Mouse (Mus musculus) CH12.LX (cell line): Measurements from ENCODE around the gene Nlgn1. TPM values are rescaled to one million over a fixed set of nuclear protein-coding genes. Genes with fewer than 3 reads are reported as not detected.

Experiments used
- DNase-seq: peaks from one replicate; pipeline ENCODE4 v3.0.0-alpha.2; 2013; ENCODE audit errors: extremely low read depth
- H3K27ac ChIP-seq: 2 replicates; pipeline ENCODE4 v1.5.1; 2012; ENCODE audit warnings: low read depth, mild to moderate bottlenecking, control low read depth, moderate library complexity; ENCODE audit not compliant: insufficient read depth
- H3K27me3 ChIP-seq: replicated peaks from 2 replicates; pipeline ENCODE3; 2012; ENCODE audit warnings: inconsistent platforms
- H3K36me3 ChIP-seq, 2 experiments: replicated peaks in 1 of 2; 2 replicates each; pipeline versions ENCODE3 to v1.6.1; 2012; ENCODE audit warnings: inconsistent platforms in 1 of 2, low read length in 1 of 2, mild to moderate bottlenecking in 1 of 2, mixed read lengths in 1 of 2, moderate library complexity in 1 of 2; ENCODE audit not compliant: control insufficient read depth in 1 of 2, insufficient read depth in 1 of 2
- H3K4me1 ChIP-seq, 2 experiments: 2 replicates each; pipeline ENCODE4 v1.6.1; 2012; ENCODE audit warnings: inconsistent platforms in 1 of 2, moderate library complexity in 1 of 2; ENCODE audit not compliant: insufficient read depth in 2 of 2, control insufficient read depth in 1 of 2
- H3K4me2 ChIP-seq: 2 replicates; pipeline ENCODE4 v1.6.1; 2012; ENCODE audit warnings: low read depth, mild to moderate bottlenecking, control low read depth; ENCODE audit not compliant: poor library complexity, insufficient read depth, severe bottlenecking
- H3K4me3 ChIP-seq, 3 experiments: fragments of 150-350 bp in 1 of 3; sonication (generic) in 1 of 3; replicated peaks in 1 of 3; 2 replicates each; pipeline versions ENCODE3 to v1.5.1; 2011 to 2012; ENCODE audit warnings: low read depth in 2 of 3, low read length in 2 of 3, mild to moderate bottlenecking in 2 of 3, moderate library complexity in 2 of 3, control low read depth in 1 of 3, improper control_type of control experiment in 1 of 3, inconsistent platforms in 1 of 3, mixed read lengths in 1 of 3; ENCODE audit not compliant: poor library complexity in 1 of 3
- H3K79me2 ChIP-seq: replicated peaks from 2 replicates; pipeline ENCODE4 v1.6.1; 2012; ENCODE audit warnings: mild to moderate bottlenecking, moderate library complexity; ENCODE audit not compliant: control insufficient read depth, poor library complexity, insufficient read depth, severe bottlenecking; ENCODE audit errors: extremely low read depth
- H3K9ac ChIP-seq: 2 replicates; pipeline ENCODE4 v1.6.1; 2012; ENCODE audit warnings: low read depth, mild to moderate bottlenecking, control low read depth, moderate library complexity; ENCODE audit not compliant: insufficient read depth
- H3K9me3 ChIP-seq: replicated peaks from 2 replicates; pipeline ENCODE3; 2012; ENCODE audit warnings: low read length, inconsistent platforms, mixed read lengths
- CHD2 ChIP-seq: IDR thresholded peaks from 2 replicates; pipeline ENCODE4 v1.6.1; 2011; ENCODE audit warnings: low read length, improper control_type of control experiment
- E2F4 ChIP-seq: IDR thresholded peaks from 2 replicates; pipeline ENCODE4 v1.6.1; 2011; ENCODE audit warnings: low read depth, low read length, improper control_type of control experiment; ENCODE audit not compliant: insufficient replicate concordance
- ELF1 ChIP-seq: IDR thresholded peaks from 2 replicates; pipeline ENCODE4 v1.6.1; 2014; ENCODE audit warnings: low read depth, mild to moderate bottlenecking, inconsistent platforms, low read length, improper control_type of control experiment
- EP300 ChIP-seq: IDR thresholded peaks from 2 replicates; pipeline ENCODE4 v1.6.1; 2011; ENCODE audit warnings: low read length, improper control_type of control experiment
- ETS1 ChIP-seq: conservative IDR thresholded peaks from 2 replicates; pipeline ENCODE4 v1.6.1; 2012; ENCODE audit warnings: low read depth, mild to moderate bottlenecking, inconsistent platforms, low read length, improper control_type of control experiment, moderate library complexity
- IRF4 ChIP-seq: IDR thresholded peaks from 2 replicates; pipeline ENCODE4 v1.6.1; 2014; ENCODE audit warnings: low read depth, mild to moderate bottlenecking, inconsistent platforms, low read length, improper control_type of control experiment
- JUN ChIP-seq: IDR thresholded peaks from 2 replicates; pipeline ENCODE4 v1.6.1; 2011; ENCODE audit warnings: low read depth, mild to moderate bottlenecking, low read length, improper control_type of control experiment, moderate library complexity; ENCODE audit not compliant: insufficient read depth
- KAT2A ChIP-seq: IDR thresholded peaks from 2 replicates; pipeline ENCODE4 v1.6.1; 2012; ENCODE audit warnings: low read length, improper control_type of control experiment, inconsistent platforms; ENCODE audit not compliant: insufficient replicate concordance
- MAFK ChIP-seq: IDR thresholded peaks from 2 replicates; pipeline ENCODE4 v1.6.1; 2011; ENCODE audit warnings: low read length, improper control_type of control experiment; ENCODE audit not compliant: insufficient replicate concordance
- MAX ChIP-seq: IDR thresholded peaks from 2 replicates; pipeline ENCODE4 v1.6.1; 2011; ENCODE audit warnings: low read length, improper control_type of control experiment
- MAZ ChIP-seq: IDR thresholded peaks from 2 replicates; pipeline ENCODE4 v1.6.1; 2012; ENCODE audit warnings: low read depth, mild to moderate bottlenecking, inconsistent platforms, low read length, improper control_type of control experiment, moderate library complexity
- MXI1 ChIP-seq: IDR thresholded peaks from 2 replicates; pipeline ENCODE4 v1.6.1; 2011; ENCODE audit warnings: mild to moderate bottlenecking, low read depth, low read length, improper control_type of control experiment
- MYC ChIP-seq: IDR thresholded peaks from 2 replicates; pipeline ENCODE4 v1.6.1; 2011; ENCODE audit warnings: low read depth, mild to moderate bottlenecking, improper control_type of control experiment, low read length
- NELFE ChIP-seq: IDR thresholded peaks from 2 replicates; pipeline ENCODE4 v1.6.1; 2011; ENCODE audit warnings: low read depth, low read length, improper control_type of control experiment
- NRF1 ChIP-seq: IDR thresholded peaks from 2 replicates; pipeline ENCODE4 v1.6.1; 2014; ENCODE audit warnings: low read depth, mild to moderate bottlenecking, inconsistent platforms, low read length, improper control_type of control experiment, moderate library complexity
- POLR2A ChIP-seq: IDR thresholded peaks from 2 replicates; pipeline ENCODE4 v1.6.1; 2011; ENCODE audit warnings: low read depth, mild to moderate bottlenecking, improper control_type of control experiment, low read length
- RCOR1 ChIP-seq: conservative IDR thresholded peaks from 2 replicates; pipeline ENCODE4 v1.6.1; 2012; ENCODE audit warnings: low read depth, mild to moderate bottlenecking, inconsistent platforms, low read length, improper control_type of control experiment
- SIN3A ChIP-seq: IDR thresholded peaks from 2 replicates; pipeline ENCODE4 v1.6.1; 2012; ENCODE audit warnings: low read length, improper control_type of control experiment, inconsistent platforms
- SMC3 ChIP-seq: IDR thresholded peaks from 2 replicates; pipeline ENCODE4 v1.6.1; 2011; ENCODE audit warnings: low read depth, low read length, improper control_type of control experiment
- TBP ChIP-seq: conservative IDR thresholded peaks from 2 replicates; pipeline ENCODE4 v1.6.1; 2011; ENCODE audit warnings: low read depth, low read length, improper control_type of control experiment
- UBTF ChIP-seq: IDR thresholded peaks from 2 replicates; pipeline ENCODE4 v1.6.1; 2012; ENCODE audit warnings: low read depth, mild to moderate bottlenecking, inconsistent platforms, low read length, improper control_type of control experiment, moderate library complexity
- USF1 ChIP-seq: IDR thresholded peaks from 2 replicates; pipeline ENCODE4 v1.6.1; 2014; ENCODE audit warnings: low read depth, mild to moderate bottlenecking, inconsistent platforms, low read length, improper control_type of control experiment
- ZC3H11A ChIP-seq: IDR thresholded peaks from 2 replicates; pipeline ENCODE4 v1.6.1; 2012; ENCODE audit warnings: low read depth, mild to moderate bottlenecking, inconsistent platforms, low read length, improper control_type of control experiment
- dilution Hi-C: fragments of 300-500 bp; cut with MboI; formaldehyde crosslinking; loops from 2 replicates; pipeline ENCODE4 v1.14.3; 2020; ENCODE audit warnings: low sequenced_read_pairs; ENCODE audit not compliant: extremely low pct_unique_long_range_greater_than_20kb, extremely low pct_ligation_motif_present
- in situ Hi-C: fragments of 300-500 bp; cut with MboI; formaldehyde crosslinking; loops from 3 replicates; pipeline ENCODE4 v1.14.3; 2019; ENCODE audit warnings: low sequenced_read_pairs, low pct_ligation_motif_present, low pct_unique_long_range_greater_than_20kb, mixed read lengths
- polyA plus RNA-seq: library from polyadenylated mRNA; unstranded; fragments of >175 nt; gene quantifications from 2 replicates; pipeline ENCODE4 v1.2.1, GENCODE M21; 2012; ENCODE audit warnings: low read depth; ENCODE audit not compliant: insufficient read length
- total RNA-seq, 2 experiments: library from RNA; depleted of rRNA; stranded (reverse); fragments of 300-350 nt in 1 of 2; fragments of >200 nt in 1 of 2; gene quantifications; 2 replicates each; pipeline ENCODE4 v1.2.3; 2012 to 2014

Gene Nlgn1
- total and polyA plus RNA-seq, 3 experiments: not detected

- no peak overlapping the region for H3K27ac ChIP-seq
- TF ChIP-seq MYC (no peak), NRF1 (no peak), MAFK (no peak), CHD2 (no peak), ELF1 (no peak), NELFE (no peak), KAT2A (no peak), SMC3 (no peak), E2F4 (no peak), RCOR1 (no peak), POLR2A (no peak), SIN3A (no peak), IRF4 (no peak), ETS1 (no peak), ZC3H11A (no peak), MAX (no peak)
Measured at GRCm38 (mm10) chr3:26201410-26201809, 130.8 kb downstream of the Nlgn1 start.

GRCm38 (mm10) chr3:26194970-26195369 lies 137.3 kb downstream of the Nlgn1 start:
- Histone ChIP-seq H3K79me2 (no peaks in the 10 kb centered on the region), H3K9ac (no peak overlapping the region), H3K4me3 (no peak overlapping the region), H3K9me3 (peaks cover 18% of the 10 kb centered on the region), H3K4me2 (no peak overlapping the region), H3K4me1 (no peaks in the 10 kb centered on the region), H3K27ac (no peak overlapping the region), H3K36me3 (no peaks in the 10 kb centered on the region), H3K27me3 (no peaks in the 10 kb centered on the region)
- dilution Hi-C loops (no loop called here), in situ Hi-C loops (no loop called here)
- TF ChIP-seq MAX (no peak), KAT2A (no peak), CHD2 (no peak), EP300 (no peak), E2F4 (no peak), NRF1 (no peak), MXI1 (no peak), JUN (no peak), TBP (no peak), USF1 (no peak), MAZ (no peak), UBTF (no peak)
- no peak for DNase-seq

More at GRCm38 (mm10) chr3:26201410-26201809, 130.8 kb downstream of the Nlgn1 start:
- H3K9ac ChIP-seq: no peak overlapping the region
- H3K27me3 ChIP-seq: no peaks in the 10 kb centered on the region
- H3K4me3 ChIP-seq: no peak overlapping the region
- H3K4me2 ChIP-seq: no peak overlapping the region
- dilution Hi-C loops: no loop called here
- no peaks in the 10 kb centered on the region for H3K79me2 ChIP-seq
- peaks cover 14% of the 10 kb centered on the region for H3K9me3 ChIP-seq
- DNase-seq: no peak
- H3K4me1 ChIP-seq: no peaks in the 10 kb centered on the region
- H3K36me3 ChIP-seq: no peaks in the 10 kb centered on the region
- in situ Hi-C loops: no loop called here
